In the genomic region with DNA sequence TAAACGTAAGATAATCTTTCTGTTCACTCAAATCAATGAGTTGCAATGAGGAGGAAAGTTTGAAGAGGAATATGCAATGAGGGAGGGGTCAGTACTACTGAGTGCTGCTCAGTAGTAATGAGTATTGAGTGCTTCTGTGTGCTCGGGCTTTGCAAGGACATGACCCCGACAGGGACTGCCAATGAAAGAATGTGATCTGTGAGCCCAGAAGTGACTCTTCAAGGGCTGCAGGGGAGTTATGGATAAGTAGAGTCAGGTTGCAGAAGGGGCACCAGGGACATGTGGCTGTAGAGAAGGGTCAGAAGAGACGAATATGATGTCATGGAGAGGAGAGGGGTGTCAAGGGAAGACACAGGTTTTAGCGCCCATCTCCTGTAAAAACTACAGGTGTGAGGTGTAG, we compare ENCODE assay signal across 22 mouse cellular contexts.
"Had no signal": no experiment of that assay in that cellular context is flagged by ENCODE, and none has a peak within 500 bp of the region (broad histone marks: within the 10 kb centered on the region; RNA-seq: fewer than 3 reads in every experiment).

No protein-coding gene starts in this region.

- H3K9ac ChIP-seq: hindbrain, embryonic 13.5 days; hindbrain, embryonic 15.5 days; kidney, embryonic 15.5 days; limb, embryonic 13.5 days; limb, embryonic 15.5 days; liver, embryonic 12.5 days; liver, embryonic 14.5 days had no signal

- H3K4me3 ChIP-seq: heart, embryonic 12.5 days; hindbrain, embryonic 13.5 days; hindbrain, embryonic 15.5 days; kidney, embryonic 15.5 days; limb, embryonic 13.5 days; limb, embryonic 15.5 days; liver, embryonic 12.5 days had no signal

- H3K9me3 ChIP-seq: heart, embryonic 12.5 days; hindbrain, embryonic 13.5 days; hindbrain, embryonic 15.5 days; kidney, embryonic 15.5 days; limb, embryonic 13.5 days; limb, embryonic 15.5 days; liver, embryonic 12.5 days had no signal

- DNase-seq: gastrocnemius, postnatal 14 days; gastrocnemius, postnatal 36 days; heart, adult 18-20 months; heart, postnatal 10 days; kidney, adult 11 months; kidney, adult 2 months; kidney, adult 9 months; kidney, postnatal 14 days; kidney, postnatal 36 days; layer of hippocampus, adult 9-11 months; layer of hippocampus, postnatal 36 days; left cerebral cortex, postnatal 4 days had no signal

- H3K27ac ChIP-seq: hindbrain, embryonic 13.5 days; hindbrain, embryonic 15.5 days; hindbrain, postnatal 0 days; kidney, embryonic 15.5 days; kidney, postnatal 0 days; limb, embryonic 13.5 days; limb, embryonic 15.5 days; liver, embryonic 12.5 days; liver, embryonic 14.5 days had no signal

- H3K27me3 ChIP-seq: heart, embryonic 12.5 days; hindbrain, embryonic 13.5 days; hindbrain, embryonic 15.5 days; kidney, embryonic 15.5 days; limb, embryonic 13.5 days; limb, embryonic 15.5 days; liver, embryonic 12.5 days had no signal

- H3K4me1 ChIP-seq: kidney, embryonic 15.5 days; limb, embryonic 13.5 days had no signal
